Mouse (Mus musculus): Measurements from ENCODE around the gene Dnah3.

The Dnah3 gene

GRCm38 (mm10) chr7:120095180-120095579 is at the start of gene Dnah3:
Dnah3 (minus strand) TSS chr7:120095280.
- no peak for DNase-seq (ENCODE audit: low spot score)

- DNase-seq (ENCODE audit: low spot score): no peak
Observed at GRCm38 (mm10) chr7:120142743-120143142, 47.7 kb upstream of the Dnah3 start.

- DNase-seq (ENCODE audit: low spot score): no peak
Observed at GRCm38 (mm10) chr7:120128951-120129350, 33.9 kb upstream of the Dnah3 start.

GRCm38 (mm10) chr7:120127686-120128059 is 32.6 kb upstream of the Dnah3 start:
- peak; percentile 49 for DNase-seq (ENCODE audit: low spot score)

- peak; percentile 57 for DNase-seq (ENCODE audit: low spot score)
Observed at GRCm38 (mm10) chr7:120126976-120127685, 32.1 kb upstream of the Dnah3 start.

- DNase-seq (ENCODE audit: low spot score): peak; percentile 83
Observed at GRCm38 (mm10) chr7:120124844-120125243, 29.8 kb upstream of the Dnah3 start.

- no peak for DNase-seq (ENCODE audit: low spot score)
Observed at GRCm38 (mm10) chr7:120123776-120124175, 28.7 kb upstream of the Dnah3 start.

GRCm38 (mm10) chr7:120117529-120117928 is 22.4 kb upstream of the Dnah3 start:
- DNase-seq (ENCODE audit: low spot score): no peak

- no peak for DNase-seq (ENCODE audit: low spot score)
Observed at GRCm38 (mm10) chr7:120116976-120117375, 21.9 kb upstream of the Dnah3 start.

GRCm38 (mm10) chr7:120109676-120110075 is 14.6 kb upstream of the Dnah3 start:
- DNase-seq (ENCODE audit: low spot score): no peak

GRCm38 (mm10) chr7:120106356-120106755 is 11.3 kb upstream of the Dnah3 start:
- no peak for DNase-seq (ENCODE audit: low spot score)

GRCm38 (mm10) chr7:120104975-120105374 is 9.9 kb upstream of the Dnah3 start:
- DNase-seq (ENCODE audit: low spot score): peak; percentile 43

GRCm38 (mm10) chr7:120103019-120103567 is 8.0 kb upstream of the Dnah3 start:
- DNase-seq (ENCODE audit: low spot score): peak; percentile 41

- peak; percentile 87 for DNase-seq (ENCODE audit: low spot score)
Observed at GRCm38 (mm10) chr7:120102164-120102972, 7.3 kb upstream of the Dnah3 start, which contains the start of gene Tmem159. Tmem159 (plus strand) TSS chr7:120102353.

- peak; percentile 86 for DNase-seq (ENCODE audit: low spot score)
Observed at GRCm38 (mm10) chr7:120098403-120098802, 3.3 kb upstream of the Dnah3 start.

- DNase-seq (ENCODE audit: low spot score): peak; percentile 83
Observed at GRCm38 (mm10) chr7:120097845-120098244, 2.8 kb upstream of the Dnah3 start.

- DNase-seq (ENCODE audit: low spot score): no peak
Observed at GRCm38 (mm10) chr7:120094216-120094615, 864 bp downstream of the Dnah3 start.

- peak; percentile 9 for DNase-seq (ENCODE audit: low spot score)
Observed at GRCm38 (mm10) chr7:120093033-120093432, 2.0 kb downstream of the Dnah3 start.

- no peak for DNase-seq (ENCODE audit: low spot score)
Observed at GRCm38 (mm10) chr7:120080177-120080576, 14.9 kb downstream of the Dnah3 start.

- no peak for DNase-seq (ENCODE audit: low spot score)
Observed at GRCm38 (mm10) chr7:120069164-120069563, 25.9 kb downstream of the Dnah3 start.

GRCm38 (mm10) chr7:120068114-120068513 is 27.0 kb downstream of the Dnah3 start:
- no peak for DNase-seq (ENCODE audit: low spot score)

GRCm38 (mm10) chr7:120064045-120064444 is 31.0 kb downstream of the Dnah3 start:
- no peak for DNase-seq (ENCODE audit: low spot score)

GRCm38 (mm10) chr7:120055479-120055878 is 39.6 kb downstream of the Dnah3 start:
- DNase-seq (ENCODE audit: low spot score): no peak

All from embryo, embryonic 10 days (tissue).